Mouse (Mus musculus): Measurements from ENCODE around the gene Gys2. TPM values are rescaled to one million over a fixed set of nuclear protein-coding genes. Genes with fewer than 3 reads are reported as not detected.
"Not testable (repeated sequence)": the region's sequence is repeated elsewhere in the genome, so short reads cannot be mapped to it uniquely, and the experiment has no call there.

Gene Gys2
- 0.24 TPM in 1 of 2 replicates, not detected in the other for total RNA-seq (2014; rRNA removed)
- polyA plus RNA-seq (2015; fragmentation: Nextera tagmentation; extraction: Ambion mirVana): 0.06 and 0.25 TPM in 2 replicates

DNA sequence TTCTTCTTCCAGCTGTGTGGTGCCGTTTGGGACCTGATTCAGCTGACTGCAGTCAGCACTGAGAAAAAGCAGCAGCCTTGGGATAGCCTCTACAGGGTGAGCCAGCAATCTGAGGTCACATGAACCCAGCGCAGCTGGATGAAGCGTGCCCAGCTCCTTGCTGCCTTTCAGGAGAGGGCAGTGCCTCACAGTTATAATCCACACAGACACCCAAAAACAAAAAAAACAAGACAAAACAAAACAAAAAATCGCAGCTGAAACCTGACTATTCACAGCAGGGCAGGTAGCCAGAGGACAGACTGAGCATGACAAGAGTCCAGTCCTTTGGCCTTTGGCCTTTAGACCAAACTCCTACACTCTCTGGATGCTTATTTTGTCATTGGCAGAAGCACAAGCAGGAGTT lies at the start of gene Gys2:
TSS of gene Gys2 (minus strand) at position 309 of the 403 bp plus-strand sequence.
- H3K27me3 ChIP-seq (ENCODE audit: insufficient read depth, low read length): no peaks in the 10 kb centered on the region
- no peak for TF ChIP-seq CTCF (IDR thresholded peaks at IDR 0.05)
- 63% methylated on average over 4 of the region's 4 CpGs for WGBS
- H3K9me3 ChIP-seq (ENCODE audit: low read length): no peaks in the 10 kb centered on the region
- ATAC-seq (ENCODE audit: low FRiP score) (no peak), DNase-seq (ENCODE audit: low spot score) (no peak)
- H3K4me2 ChIP-seq (ENCODE audit: low read depth, low read length, poor library complexity, severe bottlenecking): no peak within 1 kb of the TSS
- H3K36me3 ChIP-seq (ENCODE audit: insufficient read depth, low read length): no peaks in the 10 kb centered on the region
- no peak within 1 kb of the TSS for H3K27ac ChIP-seq (ENCODE audit: low read depth, low read length)
- no peak within 1 kb of the TSS for H3K4me3 ChIP-seq (ENCODE audit: low read depth, low read length)
- H3K4me1 ChIP-seq (ENCODE audit: insufficient read depth, low read length): no peaks in the 10 kb centered on the region
- no peak within 1 kb of the TSS for H3K9ac ChIP-seq (replicated peaks; ENCODE audit: low read length, poor library complexity, severe bottlenecking)

DNA sequence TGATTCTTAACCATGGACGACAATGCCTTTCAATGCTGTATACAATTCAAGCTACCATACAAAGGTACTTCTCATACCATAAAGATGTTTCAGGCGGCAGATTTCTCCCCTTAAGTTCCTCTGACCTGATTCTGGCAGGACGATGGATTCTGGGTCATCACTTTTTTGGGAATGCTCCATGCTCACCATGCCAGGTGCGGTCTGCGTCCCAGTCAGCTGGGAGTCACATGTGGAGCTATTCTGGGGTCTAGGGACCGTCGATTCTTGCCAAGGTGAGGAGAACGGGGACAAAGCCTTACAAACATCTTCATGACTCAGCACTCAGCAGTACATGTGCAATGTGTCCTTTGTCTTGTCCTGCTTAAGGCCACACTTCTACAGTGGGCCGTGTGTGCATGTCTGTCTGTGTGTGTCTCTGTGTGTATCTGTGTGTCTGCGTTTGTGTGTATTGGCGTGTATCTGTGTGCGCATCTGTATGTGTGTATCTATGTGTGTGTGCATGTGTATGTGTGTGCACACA lies 48.7 kb upstream of the Gys2 start:
- ATAC-seq (ENCODE audit: low FRiP score) (no peak), DNase-seq (ENCODE audit: low spot score) (no peak)
- Histone ChIP-seq H3K27me3 (ENCODE audit: insufficient read depth, low read length) (no peaks in the 10 kb centered on the region), H3K4me1 (ENCODE audit: insufficient read depth, low read length) (no peaks in the 10 kb centered on the region), H3K36me3 (ENCODE audit: insufficient read depth, low read length) (no peaks in the 10 kb centered on the region), H3K4me3 (ENCODE audit: low read depth, low read length) (no peak overlapping the region), H3K9ac (replicated peaks; ENCODE audit: low read length, poor library complexity, severe bottlenecking) (no peak overlapping the region), H3K27ac (ENCODE audit: low read depth, low read length) (no peak overlapping the region), H3K9me3 (ENCODE audit: low read length) (no peaks in the 10 kb centered on the region), H3K4me2 (ENCODE audit: low read depth, low read length, poor library complexity, severe bottlenecking) (no peak overlapping the region)
- 85% methylated on average over 12 of the region's 12 CpGs for WGBS
- TF ChIP-seq CTCF (IDR thresholded peaks at IDR 0.05): no peak

DNA sequence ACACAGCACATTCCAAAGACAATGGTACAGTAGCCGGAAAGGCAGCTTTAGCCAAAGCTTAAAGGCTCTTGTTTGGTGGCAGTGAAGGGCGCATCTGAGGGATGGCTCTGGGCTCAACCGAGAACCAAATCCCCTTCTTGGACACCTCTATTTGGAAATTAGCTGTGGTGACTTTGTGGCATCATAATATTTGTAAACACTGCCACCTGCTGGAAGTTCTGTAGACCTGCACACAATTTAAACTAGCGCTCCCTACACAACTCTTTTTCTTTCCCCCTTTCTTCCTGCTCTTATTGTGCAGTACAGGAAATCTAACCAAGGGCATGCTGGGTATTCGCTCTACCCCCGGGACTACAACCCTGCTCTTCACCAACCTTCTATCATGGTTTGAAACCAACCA lies 46.2 kb upstream of the Gys2 start:
- no peak overlapping the region for H3K27ac ChIP-seq (ENCODE audit: low read depth, low read length)
- no peaks in the 10 kb centered on the region for H3K36me3 ChIP-seq (ENCODE audit: insufficient read depth, low read length)
- no peak overlapping the region for H3K9ac ChIP-seq (replicated peaks; ENCODE audit: low read length, poor library complexity, severe bottlenecking)
- DNase-seq (ENCODE audit: low spot score) (peak; percentile 79), ATAC-seq (ENCODE audit: low FRiP score) (peak; percentile 68)
- WGBS: 10% methylated on average over 6 of the region's 6 CpGs
- no peaks in the 10 kb centered on the region for H3K27me3 ChIP-seq (ENCODE audit: insufficient read depth, low read length)
- H3K9me3 ChIP-seq (ENCODE audit: low read length): no peaks in the 10 kb centered on the region
- TF ChIP-seq CTCF (IDR thresholded peaks at IDR 0.05): peak; percentile 84
- no peak overlapping the region for H3K4me3 ChIP-seq (ENCODE audit: low read depth, low read length)
- no peaks in the 10 kb centered on the region for H3K4me1 ChIP-seq (ENCODE audit: insufficient read depth, low read length)
- H3K4me2 ChIP-seq (ENCODE audit: low read depth, low read length, poor library complexity, severe bottlenecking): no peak overlapping the region

DNA sequence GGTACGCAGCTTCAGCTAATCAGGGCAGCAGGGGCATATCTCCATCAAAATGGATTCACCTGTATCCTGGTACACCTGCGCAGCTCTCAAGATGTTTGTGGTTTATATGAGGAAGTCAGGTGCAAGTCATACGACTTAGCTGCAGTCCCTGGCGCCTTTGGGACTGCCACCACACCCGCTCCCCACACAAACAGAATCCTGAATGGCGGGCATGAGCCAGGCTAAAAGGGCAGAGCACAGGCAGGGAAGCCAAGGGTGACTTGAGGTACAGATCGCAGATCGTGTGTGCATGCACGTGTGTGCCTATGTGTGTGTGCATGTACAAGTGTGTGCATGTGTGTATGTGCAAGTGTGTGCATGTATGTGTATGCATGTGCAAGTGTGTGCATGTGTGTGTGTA lies 42.5 kb upstream of the Gys2 start:
- H3K27ac ChIP-seq (ENCODE audit: low read depth, low read length); DNase-seq (ENCODE audit: low spot score); H3K9me3 ChIP-seq (ENCODE audit: low read length); H3K4me3 ChIP-seq (ENCODE audit: low read depth, low read length); H3K36me3 ChIP-seq (ENCODE audit: insufficient read depth, low read length); ATAC-seq (ENCODE audit: low FRiP score); H3K27me3 ChIP-seq (ENCODE audit: insufficient read depth, low read length); H3K4me1 ChIP-seq (ENCODE audit: insufficient read depth, low read length); H3K9ac ChIP-seq (replicated peaks; ENCODE audit: low read length, poor library complexity, severe bottlenecking); H3K4me2 ChIP-seq (ENCODE audit: low read depth, low read length, poor library complexity, severe bottlenecking): not testable (repeated sequence)
- 76% methylated on average over 8 of the region's 9 CpGs for WGBS

DNA sequence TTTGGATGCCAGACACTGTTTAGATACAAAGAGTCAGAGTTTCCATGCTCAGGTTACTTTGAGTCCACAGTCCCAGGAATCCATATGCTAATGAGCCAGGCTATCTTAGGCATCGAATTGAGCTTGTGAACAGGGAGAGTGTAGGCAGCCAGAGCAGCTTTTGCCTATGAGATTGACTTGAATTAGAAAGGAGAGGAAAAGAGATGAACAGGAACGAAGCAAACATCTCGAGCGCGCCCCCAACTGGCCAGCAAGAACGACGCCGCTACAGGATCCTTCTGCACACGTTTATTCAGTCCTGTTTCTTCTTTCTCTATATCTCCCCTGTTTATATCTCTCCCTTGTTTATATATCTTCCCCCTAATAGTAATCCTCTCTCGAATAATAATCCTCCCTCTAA lies 42.0 kb upstream of the Gys2 start:
- no peak overlapping the region for H3K27ac ChIP-seq (ENCODE audit: low read depth, low read length)
- H3K36me3 ChIP-seq (ENCODE audit: insufficient read depth, low read length): no peaks in the 10 kb centered on the region
- no peak overlapping the region for H3K9ac ChIP-seq (replicated peaks; ENCODE audit: low read length, poor library complexity, severe bottlenecking)
- H3K9me3 ChIP-seq (ENCODE audit: low read length): no peaks in the 10 kb centered on the region
- H3K4me1 ChIP-seq (ENCODE audit: insufficient read depth, low read length): no peaks in the 10 kb centered on the region
- no peak overlapping the region for H3K4me3 ChIP-seq (ENCODE audit: low read depth, low read length)
- no peak overlapping the region for H3K4me2 ChIP-seq (ENCODE audit: low read depth, low read length, poor library complexity, severe bottlenecking)
- peak; percentile 65 for TF ChIP-seq CTCF (IDR thresholded peaks at IDR 0.05)
- H3K27me3 ChIP-seq (ENCODE audit: insufficient read depth, low read length): 0 out of 2 replicates have a peak, but pooled peaks cover 7% of the 10 kb centered on the region
- 3% methylated on average over 10 of the region's 10 CpGs for WGBS
- DNase-seq (ENCODE audit: low spot score): peak; percentile 42
- ATAC-seq (ENCODE audit: low FRiP score): no peak

DNA sequence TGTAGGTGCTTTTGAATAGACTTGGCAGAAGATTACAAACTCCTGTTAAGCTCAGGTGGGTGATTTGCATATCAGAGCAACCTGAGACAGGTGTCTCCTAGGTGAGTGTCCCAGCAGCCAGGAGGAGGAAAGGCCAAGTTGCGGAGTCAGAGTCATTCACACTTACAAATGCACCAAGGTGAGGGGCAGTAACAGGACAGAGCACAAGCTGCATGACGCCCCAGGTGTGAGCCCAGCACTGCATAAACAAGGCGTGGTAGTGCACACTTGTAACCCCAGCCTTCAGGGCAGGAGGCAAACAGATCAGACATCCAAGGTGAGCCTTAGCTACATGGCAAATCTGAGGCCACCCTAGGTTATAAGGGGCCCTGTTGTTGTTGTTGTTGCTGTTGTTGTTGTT lies 40.0 kb upstream of the Gys2 start:
- Histone ChIP-seq H3K4me2 (ENCODE audit: low read depth, low read length, poor library complexity, severe bottlenecking) (no peak overlapping the region), H3K9me3 (ENCODE audit: low read length) (no peaks in the 10 kb centered on the region), H3K9ac (replicated peaks; ENCODE audit: low read length, poor library complexity, severe bottlenecking) (no peak overlapping the region), H3K4me1 (ENCODE audit: insufficient read depth, low read length) (no peaks in the 10 kb centered on the region; the same call in 1 of the 2 replicates), H3K4me3 (ENCODE audit: low read depth, low read length) (no peak overlapping the region), H3K36me3 (ENCODE audit: insufficient read depth, low read length) (no peaks in the 10 kb centered on the region), H3K27me3 (ENCODE audit: insufficient read depth, low read length) (0 out of 2 replicates have a peak, but pooled peaks cover 7% of the 10 kb centered on the region), H3K27ac (ENCODE audit: low read depth, low read length) (no peak overlapping the region)
- DNase-seq (ENCODE audit: low spot score): no peak
- TF ChIP-seq CTCF (IDR thresholded peaks at IDR 0.05): no peak
- 67% methylated on average over 3 of the region's 3 CpGs for WGBS
- no peak for ATAC-seq (ENCODE audit: low FRiP score)

Data from midbrain, postnatal 0 days (tissue).